Mouse (Mus musculus) heart, postnatal 0 days (tissue): ENCODE results near the gene Elane.

Source experiments
- CTCF ChIP-seq: IDR thresholded peaks from 2 replicates; pipeline ENCODE4 v1.5.1; 2016; ENCODE audit warnings: antibody characterized with exemption, control low read depth, low read depth
- EP300 ChIP-seq: IDR thresholded peaks from 2 replicates; pipeline ENCODE4 v1.6.1; 2016; ENCODE audit warnings: antibody characterized with exemption, low read depth

GRCm38 (mm10) chr10:79917532-79918100 lies 31.6 kb downstream of the Elane start:
- TF ChIP-seq EP300 (no peak), CTCF (no peak)
